ENCODE assay signal across 1 mouse cellular context in the genomic region with DNA sequence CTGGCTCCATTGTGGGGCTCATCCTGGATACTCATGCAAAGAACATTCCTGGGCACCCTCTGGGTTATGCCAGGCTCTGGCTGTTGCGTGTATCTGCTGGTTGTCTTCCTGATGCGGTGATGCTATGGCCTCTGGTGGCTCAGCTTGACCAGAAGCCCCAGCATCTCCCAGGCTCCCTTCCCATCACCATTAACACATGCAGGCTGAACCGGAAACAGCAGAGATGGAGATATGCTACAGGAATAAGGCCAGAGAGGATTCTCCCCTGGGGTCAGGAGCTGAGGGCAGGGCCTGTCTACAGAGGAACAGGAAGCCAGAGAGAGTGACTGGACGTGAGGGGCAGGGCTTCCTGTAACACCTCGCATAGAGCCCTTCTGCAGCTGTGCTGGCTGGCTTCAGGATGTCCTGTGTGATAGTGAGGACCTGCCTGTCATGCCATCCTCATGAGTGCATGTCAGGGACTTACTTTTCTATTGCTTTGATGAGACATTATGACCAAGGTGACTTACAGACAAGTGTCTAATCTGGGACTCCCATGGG.
TF ChIP-seq lines count a peak whose summit lies in the region.

No protein-coding gene starts in this region.

TF ChIP-seq in MEL, 35 proteins besides CTCF, POLR2A, EP300 and RAD21:
- no peak for TF ChIP-seq TAL1 (IDR thresholded peaks at IDR 0.05; ENCODE audit: low read length)
- TF ChIP-seq MYC (IDR thresholded peaks at IDR 0.05; ENCODE audit: low read depth, low read length), result no peak
- TF ChIP-seq MEF2A (IDR thresholded peaks at IDR 0.05; ENCODE audit: extremely low read depth, insufficient replicate concordance, low read depth, low read length, poor library complexity, severe bottlenecking), result no peak
- TF ChIP-seq ZC3H11A (IDR thresholded peaks at IDR 0.05; ENCODE audit: low read depth, low read length), result no peak
- TF ChIP-seq MAFK (IDR thresholded peaks at IDR 0.05; ENCODE audit: borderline replicate concordance, low read depth, low read length), result no peak
- no peak for TF ChIP-seq POLR2AphosphoS5 (IDR thresholded peaks at IDR 0.05; ENCODE audit: borderline replicate concordance, low read depth, low read length)
- TF ChIP-seq KAT2A (conservative IDR thresholded peaks at IDR 0.05; ENCODE audit: low read depth, low read length), result no peak
- no peak for TF ChIP-seq GABPA (IDR thresholded peaks at IDR 0.05; ENCODE audit: low read depth, low read length)
- TF ChIP-seq CHD1 (IDR thresholded peaks at IDR 0.05; ENCODE audit: low read depth, low read length), result no peak
- no peak for TF ChIP-seq SIN3A (IDR thresholded peaks at IDR 0.05; ENCODE audit: low read length)
- TF ChIP-seq TBP (IDR thresholded peaks at IDR 0.05; ENCODE audit: low read depth, low read length), result no peak
- no peak for TF ChIP-seq MAZ (IDR thresholded peaks at IDR 0.05; ENCODE audit: low read depth, low read length)
- TF ChIP-seq TCF12 (IDR thresholded peaks at IDR 0.05; ENCODE audit: low read depth, low read length), result no peak
- TF ChIP-seq POLR2AphosphoS2 (IDR thresholded peaks at IDR 0.05; ENCODE audit: low read length), result no peak
TF ChIP-seq in MEL: peak in this region for 0.
